Comparison of ENCODE assay signal across 7 mouse cellular contexts in genomic region chr7:126797411-126798126, GRCm38 (mm10). TPM values are rescaled to one million over a fixed set of nuclear protein-coding genes. Genes with fewer than 3 reads are reported as not detected.
DNase-seq lines count a peak whose midpoint lies in the region; ATAC-seq and TF ChIP-seq lines count a peak whose summit lies in the region.

Fam57b (plus strand) TSS chr7:126797668.

- peak within 1 kb of the TSS; percentile 99 for H3K4me3 ChIP-seq in E14TG2a.4 (replicated peaks; ENCODE audit: low read length)
- H3K4me3 ChIP-seq in embryonic facial prominence, embryonic 14.5 days (ENCODE audit: low read depth, low read length), result peak within 1 kb of the TSS; percentile 88
- peak within 1 kb of the TSS; percentile 83 for H3K4me3 ChIP-seq in heart, postnatal 0 days (ENCODE audit: low read depth, low read length)
- peak within 1 kb of the TSS; percentile 96 for H3K4me3 ChIP-seq in midbrain, embryonic 10.5 days

- H3K4me2 ChIP-seq in embryonic facial prominence, embryonic 14.5 days (ENCODE audit: low read depth, low read length), result peak within 1 kb of the TSS; percentile 82
- H3K4me2 ChIP-seq in heart, postnatal 0 days (ENCODE audit: low read depth, low read length), result peak within 1 kb of the TSS; percentile 81

- 21% methylated on average over 17 of the region's 21 CpGs for WGBS in embryonic facial prominence, embryonic 14.5 days
- 2% methylated on average over 21 of the region's 21 CpGs for WGBS in heart, postnatal 0 days
- 41% methylated on average over 21 of the region's 21 CpGs for WGBS in midbrain, embryonic 10.5 days

- peaks cover 71% of the 10 kb centered on the region for H3K4me1 ChIP-seq in E14TG2a.4 (replicated peaks; ENCODE audit: low read depth, low read length)
- H3K4me1 ChIP-seq in embryonic facial prominence, embryonic 14.5 days (ENCODE audit: control insufficient read depth, insufficient read depth, low read length), result peaks cover 11% of the 10 kb centered on the region
- peaks cover 22% of the 10 kb centered on the region for H3K4me1 ChIP-seq in heart, postnatal 0 days (ENCODE audit: control insufficient read depth, insufficient read depth)
- H3K4me1 ChIP-seq in midbrain, embryonic 10.5 days, result peaks cover 60% of the 10 kb centered on the region

- no peak for TF ChIP-seq CTCF in E14TG2a.4 (conservative IDR thresholded peaks at IDR 0.05; ENCODE audit: low read length)
- no peak for TF ChIP-seq CTCF in heart, postnatal 0 days (IDR thresholded peaks at IDR 0.05; ENCODE audit: low read depth)

- no peaks in the 10 kb centered on the region for H3K27me3 ChIP-seq in E14TG2a.4 (ENCODE audit: insufficient read depth, low read length)
- H3K27me3 ChIP-seq in embryonic facial prominence, embryonic 14.5 days (replicated peaks; ENCODE audit: control insufficient read depth, insufficient read depth, low read length), result no peaks in the 10 kb centered on the region
- no peaks in the 10 kb centered on the region for H3K27me3 ChIP-seq in heart, postnatal 0 days (ENCODE audit: control insufficient read depth, insufficient read depth, low read length)
- H3K27me3 ChIP-seq in midbrain, embryonic 10.5 days (ENCODE audit: low read depth, poor library complexity, severe bottlenecking), result no peaks in the 10 kb centered on the region

- TF ChIP-seq EP300 in heart, postnatal 0 days (IDR thresholded peaks at IDR 0.05; ENCODE audit: low read depth), result peak; percentile 48; the same call in 1 of the 2 replicates

- H3K27ac ChIP-seq in embryonic facial prominence, embryonic 14.5 days (replicated peaks; ENCODE audit: low read depth, low read length), result peak within 1 kb of the TSS; percentile 93
- H3K27ac ChIP-seq in heart, postnatal 0 days (ENCODE audit: low read depth), result peak within 1 kb of the TSS; percentile 97
- H3K27ac ChIP-seq in midbrain, embryonic 10.5 days (replicated peaks), result peak within 1 kb of the TSS; percentile 97

- H3K36me3 ChIP-seq in E14TG2a.4 (ENCODE audit: insufficient read depth, low read length), result peaks cover 58% of the 10 kb centered on the region
- peaks cover 38% of the 10 kb centered on the region for H3K36me3 ChIP-seq in embryonic facial prominence, embryonic 14.5 days (ENCODE audit: control insufficient read depth, insufficient read depth, low read length)
- peaks cover 31% of the 10 kb centered on the region for H3K36me3 ChIP-seq in heart, postnatal 0 days (replicated peaks; ENCODE audit: control insufficient read depth, insufficient read depth, low read length)
- peaks cover 63% of the 10 kb centered on the region for H3K36me3 ChIP-seq in midbrain, embryonic 10.5 days

- H3K9me3 ChIP-seq in E14TG2a.4 (ENCODE audit: low read length), result no peaks in the 10 kb centered on the region
- no peaks in the 10 kb centered on the region for H3K9me3 ChIP-seq in embryonic facial prominence, embryonic 14.5 days (ENCODE audit: control insufficient read depth, low read length)
- H3K9me3 ChIP-seq in heart, postnatal 0 days (replicated peaks; ENCODE audit: control insufficient read depth, low read length), result no peaks in the 10 kb centered on the region
- no peaks in the 10 kb centered on the region for H3K9me3 ChIP-seq in midbrain, embryonic 10.5 days (replicated peaks)

- DNase-seq in R1 (ENCODE audit: low read depth, low spot score), result peak; percentile 52
- peak; percentile 13 for DNase-seq in embryonic facial prominence, embryonic 14.5 days (ENCODE audit: low spot score)
- peak; percentile 69 for DNase-seq in heart, postnatal 0 days (ENCODE audit: low spot score)
- DNase-seq in left cerebral cortex, adult 8-10 months (ENCODE audit: low spot score in 2 of 2), result no peak
- no peak for DNase-seq in midbrain, embryonic 10.5 days (ENCODE audit: low spot score)
- no peak for DNase-seq in frontal cortex, postnatal 25 days (ENCODE audit: low spot score in 2 of 2)

- peak within 1 kb of the TSS; percentile 81 for H3K9ac ChIP-seq in embryonic facial prominence, embryonic 14.5 days (ENCODE audit: low read depth, low read length)
- peak within 1 kb of the TSS; percentile 84 for H3K9ac ChIP-seq in heart, postnatal 0 days (replicated peaks; ENCODE audit: low read depth, low read length)

- no peak for ATAC-seq in embryonic facial prominence, embryonic 14.5 days (ENCODE audit: low read depth)
- peak; percentile 7; the same call in 1 of the 2 replicates for ATAC-seq in heart, postnatal 0 days (ENCODE audit: insufficient read depth, low read depth)

RNA-seq across cellular contexts. Expression of gene Fam57b, which starts in this region (rescaled TPM):
- polyA plus RNA-seq in embryonic facial prominence, embryonic 14.5 days (2014; fragmentation: Nextera tagmentation; extraction: Ambion mirVana), result 1.1 and 1.9 TPM in 2 replicates
- 0.99 and 2.9 TPM in 2 replicates for total RNA-seq in heart, postnatal 0 days (2014; rRNA removed; ENCODE audit: low replicate concordance)
- 2.6 and 3.0 TPM in 2 replicates for polyA plus RNA-seq in heart, postnatal 0 days (2015; fragmentation: Nextera tagmentation; extraction: Ambion mirVana)
- 10 to 100 TPM; 58.1 to 63.4 (median 59.6) TPM for total RNA-seq in left cerebral cortex, adult 8-10 months (2022)
- 4.1 and 7.7 TPM in 2 replicates for polyA plus RNA-seq in midbrain, embryonic 10.5 days (2016; fragmentation: Nextera tagmentation; extraction: Ambion mirVana)

Comparison
In these comparisons a context has a peak if more than half of its experiments do, and no peak if none do; other contexts are left out.
1. RNA of gene Fam57b (total RNA-seq): 58.1 to 63.4 TPM in left cerebral cortex, adult 8-10 months; 0.99 to 2.9 TPM in heart, postnatal 0 days; every median in the first group is over 10 times any median in the second.
2. DNase-seq: peak in R1 (single experiment), embryonic facial prominence, embryonic 14.5 days (single experiment) and heart, postnatal 0 days (single experiment); none in left cerebral cortex, adult 8-10 months (0 of 2), midbrain, embryonic 10.5 days (single experiment) and frontal cortex, postnatal 25 days (0 of 2).
3. Peak in every context shown above with its lines, with median percentiles within 50 percentile points of each other: H3K4me3 ChIP-seq and H3K27ac ChIP-seq.